Mouse (Mus musculus) forebrain, embryonic 12.5 days (tissue): ENCODE results near the gene Arhgap18. TPM values are rescaled to one million over a fixed set of nuclear protein-coding genes. Genes with fewer than 3 reads are reported as not detected.

ENCODE experiments used
- ATAC-seq: fragments of 200-750 bp; cut with Nextera tagmentation; 2 replicates; pipeline ENCODE4 v1.8.0; 2017; ENCODE audit warnings: moderate TSS enrichment; ENCODE audit not compliant: low FRiP score
- H3K27ac ChIP-seq: fragments of 300-500 bp; sonication (generic); 2 replicates; pipeline ENCODE4 v1.5.1; 2016; ENCODE audit warnings: mild to moderate bottlenecking
- H3K27me3 ChIP-seq: fragments of 300-500 bp; sonication (generic); 2 replicates; pipeline ENCODE4 v1.6.1; 2016; ENCODE audit warnings: mild to moderate bottlenecking
- H3K36me3 ChIP-seq: fragments of 300-500 bp; sonication (generic); replicated peaks from 2 replicates; pipeline ENCODE4 v1.6.1; 2016; ENCODE audit warnings: mild to moderate bottlenecking
- H3K4me1 ChIP-seq: fragments of 300-500 bp; sonication (generic); 2 replicates; pipeline ENCODE4 v1.6.1; 2016
- H3K4me2 ChIP-seq: fragments of 300-500 bp; sonication (generic); 2 replicates; pipeline ENCODE4 v1.6.1; 2016; ENCODE audit warnings: mild to moderate bottlenecking, moderate library complexity
- H3K4me3 ChIP-seq: fragments of 300-500 bp; sonication (generic); replicated peaks from 2 replicates; pipeline ENCODE4 v1.5.1; 2016; ENCODE audit warnings: mild to moderate bottlenecking
- H3K9ac ChIP-seq: fragments of 300-500 bp; sonication (generic); 2 replicates; pipeline ENCODE4 v1.6.1; 2016; ENCODE audit warnings: mild to moderate bottlenecking
- H3K9me3 ChIP-seq: fragments of 300-500 bp; sonication (generic); 2 replicates; pipeline ENCODE4 v1.6.1; 2016
- WGBS: fragments of 180-500 bp; shearing (Covaris S2); methylation state at CpG from one replicate; pipeline ENCODE4 v1.1.7; 2016; 5-methylcytosine and 5-hydroxymethylcytosine counted together
- polyA plus RNA-seq: library from polyadenylated mRNA; unstranded; fragments of >200 nt; fragmentation: Nextera tagmentation; extraction: Ambion mirVana; gene quantifications from 2 replicates; pipeline ENCODE4 v1.2.1, GENCODE M21; 2016

Arhgap18 gene
- polyA plus RNA-seq, 1 experiment from 2014 or later: 17.9 TPM

GRCm38 (mm10) chr10:26939549-26939948, 186.3 kb downstream of the Arhgap18 start:
- WGBS: 40% methylated on average over 1 of the region's 1 CpGs
- no peak for ATAC-seq

GRCm38 (mm10) chr10:26948331-26948730, 195.1 kb downstream of the Arhgap18 start:
- 89% methylated on average over 2 of the region's 2 CpGs for WGBS
- ATAC-seq: no peak
- H3K36me3 ChIP-seq: no peaks in the 10 kb centered on the region
- H3K27me3 ChIP-seq: no peaks in the 10 kb centered on the region
- H3K9ac ChIP-seq: no peak overlapping the region
- no peaks in the 10 kb centered on the region for H3K9me3 ChIP-seq
- no peak overlapping the region for H3K27ac ChIP-seq
- no peak overlapping the region for H3K4me3 ChIP-seq
- H3K4me2 ChIP-seq: no peak overlapping the region
- H3K4me1 ChIP-seq: no peaks in the 10 kb centered on the region

More at GRCm38 (mm10) chr10:26939549-26939948, 186.3 kb downstream of the Arhgap18 start:
- H3K4me1 ChIP-seq: no peaks in the 10 kb centered on the region
- H3K27me3 ChIP-seq: no peaks in the 10 kb centered on the region
- H3K27ac ChIP-seq: no peak overlapping the region
- no peaks in the 10 kb centered on the region for H3K9me3 ChIP-seq
- H3K36me3 ChIP-seq: no peaks in the 10 kb centered on the region
- H3K9ac ChIP-seq: no peak overlapping the region
- no peak overlapping the region for H3K4me2 ChIP-seq
- no peak overlapping the region for H3K4me3 ChIP-seq

DNA sequence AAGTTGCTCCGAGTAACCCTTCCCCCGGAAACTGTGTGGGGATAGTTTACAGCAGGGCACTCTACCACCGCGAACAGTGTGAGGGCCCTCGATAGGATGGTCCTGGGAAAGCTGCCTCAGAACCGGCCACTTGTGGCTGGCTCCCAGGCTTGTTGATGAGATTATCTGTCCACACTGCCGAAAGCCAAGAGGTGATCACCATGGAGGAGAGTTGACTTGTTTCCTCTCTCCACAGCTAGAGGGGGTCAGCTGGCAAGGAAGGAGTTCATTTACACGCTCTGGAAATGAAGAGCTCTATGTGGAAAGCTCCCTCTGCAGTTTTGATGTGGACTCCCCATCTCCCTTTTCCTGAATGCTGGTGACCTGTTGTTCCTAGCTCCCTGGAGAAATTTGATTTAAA, 196.4 kb downstream of the Arhgap18 start:
- Histone ChIP-seq H3K4me1 (no peaks in the 10 kb centered on the region), H3K36me3 (no peaks in the 10 kb centered on the region), H3K4me3 (no peak overlapping the region), H3K4me2 (no peak overlapping the region), H3K9me3 (no peaks in the 10 kb centered on the region), H3K27me3 (no peaks in the 10 kb centered on the region), H3K27ac (no peak overlapping the region), H3K9ac (no peak overlapping the region)
- 76% methylated on average over 8 of the region's 8 CpGs for WGBS
- no peak for ATAC-seq

DNA sequence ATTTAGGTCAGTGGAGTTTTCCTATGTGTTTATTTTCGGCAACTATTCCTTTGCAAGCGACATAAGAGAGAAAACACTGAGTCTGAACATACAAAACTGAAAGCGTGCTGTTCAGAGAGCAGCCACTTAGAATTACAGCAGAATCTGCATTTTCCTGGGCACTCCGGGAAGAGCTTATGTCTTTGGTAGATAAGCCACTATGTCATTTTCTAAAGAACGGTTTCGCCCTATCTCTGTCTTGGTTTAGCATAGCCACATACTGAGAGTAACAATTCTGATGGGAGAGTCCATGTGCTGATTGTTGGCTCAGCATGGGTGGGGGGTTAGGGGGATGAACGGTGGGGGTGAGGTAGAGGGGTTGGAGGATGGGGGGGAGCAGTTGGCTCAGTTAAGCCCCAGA, 197.2 kb downstream of the Arhgap18 start:
- ATAC-seq: no peak
- no peak overlapping the region for H3K9ac ChIP-seq
- WGBS: 84% methylated on average over 7 of the region's 7 CpGs
- no peaks in the 10 kb centered on the region for H3K27me3 ChIP-seq
- H3K4me3 ChIP-seq: no peak overlapping the region
- H3K4me1 ChIP-seq: no peaks in the 10 kb centered on the region
- no peaks in the 10 kb centered on the region for H3K9me3 ChIP-seq
- H3K27ac ChIP-seq: no peak overlapping the region
- no peaks in the 10 kb centered on the region for H3K36me3 ChIP-seq
- H3K4me2 ChIP-seq: no peak overlapping the region

DNA sequence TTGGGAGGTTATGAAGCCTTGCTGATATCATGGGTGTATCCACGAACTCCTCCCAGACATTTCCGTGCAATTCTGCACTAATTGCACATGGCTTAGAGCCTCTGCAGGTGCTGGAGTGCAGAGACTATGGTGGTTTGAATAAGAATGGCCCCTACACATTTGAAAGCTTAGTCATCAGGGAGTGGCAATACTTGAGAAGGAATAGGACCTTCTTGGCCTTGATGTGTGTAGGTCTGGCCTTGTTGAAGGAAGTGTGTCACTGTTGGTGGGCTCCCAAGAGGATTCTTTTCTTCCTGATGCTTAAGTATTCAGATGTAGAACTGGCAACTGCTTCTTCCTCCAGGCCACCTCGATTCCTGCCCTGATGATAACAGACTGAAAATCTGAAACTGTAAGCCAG, 205.3 kb downstream of the Arhgap18 start:
- H3K9ac ChIP-seq: no peak overlapping the region
- H3K4me2 ChIP-seq: no peak overlapping the region
- WGBS: 83% methylated on average over 3 of the region's 3 CpGs
- H3K27ac ChIP-seq: no peak overlapping the region
- H3K9me3 ChIP-seq: no peaks in the 10 kb centered on the region
- no peak for ATAC-seq
- no peaks in the 10 kb centered on the region for H3K36me3 ChIP-seq
- H3K27me3 ChIP-seq: no peaks in the 10 kb centered on the region
- H3K4me1 ChIP-seq: no peaks in the 10 kb centered on the region
- no peak overlapping the region for H3K4me3 ChIP-seq
